Mouse (Mus musculus) thymus, postnatal 10 days (tissue): ENCODE measurements at regions not wholly inside any gene's neighbourhood (a gene's known extent, or its start where the extent isn't known, plus 50 kb on each side); places are given as distances from the start of the nearest gene placed in this dataset.

Experiments used
- DNase-seq, 2 experiments: peaks; one replicate each; pipeline ENCODE4 v3.0.0; 2021; ENCODE audit warnings: low spot score in 2 of 2

- peak; percentile 29 to 79 for DNase-seq
Measured at GRCm38 (mm10) chr16:78635257-78635656, 58.7 kb upstream of the D16Ertd472e start.

- DNase-seq = no peak
Measured at GRCm38 (mm10) chr16:78631797-78632196, 55.3 kb upstream of the D16Ertd472e start.

GRCm38 (mm10) chr16:78626803-78627202 lies 50.3 kb upstream of the D16Ertd472e start:
- peak in 1 of 2 experiments; percentile 13 for DNase-seq
